Mouse (Mus musculus): ENCODE results near the gene Gdf7.

GRCm38 (mm10) chr12:8305258-8305657 is 3.5 kb upstream of the Gdf7 start:
- TF ChIP-seq CTCF (conservative IDR thresholded peaks at IDR 0.05; ENCODE audit: insufficient read depth, insufficient read length, low read depth, low read length), result no peak
- TF ChIP-seq POLR2A (IDR thresholded peaks at IDR 0.05; ENCODE audit: low read depth, low read length), result no peak

Data from kidney, adult 2 months (tissue).